Mouse (Mus musculus): Measurements from ENCODE around the gene Gm8947.

The Gm8947 gene

DNA sequence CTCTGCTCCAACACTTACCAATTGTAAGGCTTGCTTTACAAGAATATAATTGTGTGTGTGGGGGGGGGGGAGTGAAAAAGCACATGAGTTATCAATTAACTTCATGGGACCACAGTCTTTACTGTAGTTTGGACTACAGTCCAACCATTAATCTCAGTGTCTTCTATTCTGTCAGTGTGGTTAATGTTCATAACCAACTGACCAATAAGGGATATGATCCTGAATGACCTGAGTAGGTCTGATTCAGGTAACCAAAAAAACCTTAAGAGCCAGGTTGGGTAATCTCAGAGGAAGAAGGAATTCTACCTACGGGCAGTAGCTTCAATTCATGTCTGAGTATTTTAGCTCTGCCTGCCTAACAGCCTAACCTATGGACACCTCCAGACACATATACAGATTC lies 32.4 kb downstream of the Gm8947 start:
- DNase-seq (ENCODE audit: low read depth, low spot score) = no peak

DNA sequence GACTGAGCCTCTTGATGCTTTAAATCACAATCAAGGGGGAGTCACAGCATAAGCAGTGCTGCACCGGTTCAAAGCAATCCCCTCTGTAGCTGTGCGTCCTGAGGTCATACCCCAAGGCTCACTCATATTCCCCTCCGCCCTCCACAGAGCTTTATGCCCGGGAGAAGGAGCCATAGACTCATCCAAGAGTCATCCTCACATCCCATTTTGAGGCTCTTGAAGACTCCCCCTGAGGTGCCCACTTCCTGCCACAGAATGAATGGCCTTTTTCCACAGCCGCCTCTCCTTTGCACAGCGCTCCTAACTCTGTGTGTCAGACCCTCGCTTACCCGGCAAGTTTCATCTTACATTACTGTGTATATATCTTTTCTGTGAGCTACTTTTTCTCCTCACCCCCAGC lies 35.3 kb downstream of the Gm8947 start:
- no peak for DNase-seq (ENCODE audit: low read depth, low spot score)

DNA sequence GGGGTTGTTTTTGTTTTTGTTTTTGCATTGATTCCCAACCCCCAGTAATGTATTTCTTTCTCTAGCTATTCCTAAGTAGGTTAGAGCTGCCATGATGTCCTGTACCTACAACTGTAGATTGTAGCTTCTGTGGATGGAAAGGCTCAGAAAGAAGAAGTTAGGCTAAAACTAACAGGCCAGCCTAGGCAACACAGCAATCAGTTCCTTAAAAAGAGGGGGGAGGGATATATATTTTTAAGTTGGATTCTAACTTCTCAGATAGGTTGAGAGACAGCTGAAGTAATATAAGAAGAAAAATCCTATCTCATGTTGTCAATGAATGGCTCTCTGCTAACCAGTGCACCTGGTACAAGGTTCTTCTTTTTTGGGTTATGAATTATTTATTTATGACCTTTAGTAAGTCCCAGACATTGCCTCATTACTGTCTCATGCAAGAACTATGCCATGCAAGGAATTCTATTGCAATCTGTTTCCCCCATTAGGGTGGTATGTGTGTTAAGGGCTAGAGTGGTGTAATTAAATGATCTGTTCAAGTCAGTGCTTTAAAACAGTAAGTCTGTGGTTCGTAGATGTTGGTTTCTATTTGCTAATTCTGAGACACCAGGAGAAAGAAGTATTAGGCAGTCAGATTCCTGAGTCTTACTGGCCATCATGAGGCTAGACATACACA lies 36.3 kb downstream of the Gm8947 start:
- DNase-seq (ENCODE audit: low read depth, low spot score) = no peak

- DNase-seq (ENCODE audit: low read depth, low spot score) = no peak
Observed at GRCm38 (mm10) chr1:151232346-151232745, 40.2 kb downstream of the Gm8947 start.

DNA sequence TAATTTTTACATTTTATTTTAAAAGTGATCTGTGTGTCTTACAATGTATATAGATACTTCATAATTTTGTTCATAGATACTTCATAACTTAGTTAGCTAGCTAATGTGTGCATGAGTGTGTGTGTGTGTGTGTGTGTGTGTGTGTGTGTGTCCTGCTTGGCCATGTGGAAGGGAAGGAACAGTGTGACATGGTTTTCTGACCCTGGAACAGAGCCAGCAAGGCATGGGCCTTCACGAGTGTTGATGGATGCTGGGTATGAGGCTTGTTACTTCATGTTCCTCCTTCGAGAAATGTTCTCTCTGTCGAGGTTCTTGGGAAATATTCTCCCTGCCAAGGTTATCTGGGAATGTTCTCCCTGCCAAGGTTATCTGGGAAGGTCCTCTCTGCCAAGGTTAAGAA lies 41.6 kb downstream of the Gm8947 start:
- DNase-seq (ENCODE audit: low read depth, low spot score) = no peak

DNA sequence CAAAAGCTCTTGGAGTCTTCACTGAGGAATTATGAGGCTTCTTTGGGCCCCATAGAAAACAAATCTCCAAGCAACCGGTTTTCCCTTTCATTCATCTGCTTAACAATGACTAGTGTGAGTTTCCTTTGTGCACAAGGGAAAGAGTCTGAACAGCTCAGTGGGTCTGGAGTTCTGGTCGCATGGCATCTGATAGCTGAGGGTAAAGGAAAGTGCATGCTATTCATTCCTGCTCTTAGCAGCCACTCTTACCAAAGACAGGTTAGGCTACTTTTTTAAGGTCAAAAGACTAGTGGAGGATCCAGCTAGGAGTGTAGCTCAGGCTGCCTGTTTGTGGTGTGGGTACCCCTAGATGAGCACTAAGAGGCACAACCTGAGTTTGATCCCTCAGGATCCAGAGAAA lies 43.4 kb downstream of the Gm8947 start:
- no peak for DNase-seq (ENCODE audit: low read depth, low spot score)

DNA sequence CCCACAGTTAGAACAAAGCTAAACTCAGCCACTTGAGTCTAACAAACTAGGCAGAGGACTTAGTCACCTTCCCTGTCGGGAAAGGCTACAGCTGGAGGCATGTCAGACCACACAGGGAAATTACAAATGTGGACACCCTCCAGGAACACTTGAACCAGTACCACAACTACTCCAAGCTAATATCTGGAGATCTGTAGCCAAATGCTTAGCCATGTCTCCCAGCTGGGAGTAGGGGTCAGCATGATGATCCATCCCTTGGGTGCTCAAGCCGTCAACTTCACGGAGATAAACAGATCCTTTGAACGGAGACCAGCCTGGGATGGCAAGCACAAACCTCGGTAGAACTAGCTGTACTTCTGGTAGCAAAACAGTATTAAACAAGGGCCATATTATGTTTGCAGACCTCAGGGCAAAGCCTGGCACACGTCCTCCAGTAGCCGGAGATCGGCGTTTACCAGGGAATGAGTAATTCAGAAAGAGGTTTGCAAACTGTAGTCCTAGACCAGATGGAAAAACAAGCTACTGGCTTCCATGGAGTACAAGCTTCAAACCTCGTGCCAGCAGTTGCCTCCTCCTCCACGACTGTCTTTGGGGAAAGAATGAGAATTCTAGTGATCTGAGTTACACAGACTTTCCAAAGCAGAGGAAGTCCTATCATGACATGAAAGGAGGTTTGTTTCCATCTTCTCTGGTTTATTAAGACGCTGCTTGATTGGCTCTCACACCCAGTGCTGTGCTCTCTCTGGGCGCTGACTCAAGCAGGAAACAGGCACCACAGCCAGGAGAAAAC lies 44.2 kb downstream of the Gm8947 start:
- peak; percentile 31 for DNase-seq (ENCODE audit: low read depth, low spot score)

- DNase-seq (ENCODE audit: low read depth, low spot score) = no peak
Observed at GRCm38 (mm10) chr1:151237780-151238179, 45.6 kb downstream of the Gm8947 start.

DNA sequence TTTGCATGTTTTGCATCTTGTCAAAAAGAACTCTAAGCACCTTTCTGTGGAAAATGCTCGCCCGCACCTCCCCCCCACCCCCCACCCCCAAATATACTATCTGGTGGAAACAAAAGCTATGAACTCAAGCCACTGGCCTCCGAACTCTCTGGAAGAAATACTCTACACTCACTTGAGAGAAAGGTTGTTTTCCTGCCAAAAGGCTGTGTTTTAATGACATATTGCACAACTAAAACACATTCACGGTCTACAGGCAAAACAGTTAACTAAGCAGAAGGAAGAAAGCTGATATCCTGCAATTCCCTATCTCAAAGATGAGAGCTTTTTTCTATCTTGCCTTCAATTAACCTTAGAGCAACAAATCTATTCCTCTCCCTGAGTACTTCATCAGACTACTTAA lies 51.2 kb downstream of the Gm8947 start:
- DNase-seq (ENCODE audit: low read depth, low spot score) = no peak
